Mouse (Mus musculus) CD4-positive, CD25-positive, alpha-beta regulatory T cell, adult 9 weeks (primary cell): Measurements from ENCODE around the gene Tmem69. TPM values are rescaled to one million over a fixed set of nuclear protein-coding genes. Genes with fewer than 3 reads are reported as not detected.

ENCODE experiments used
- polyA plus RNA-seq: library from polyadenylated mRNA; unstranded; fragments of 100-300 nt; shearing (Covaris generic); gene quantifications from one replicate; pipeline ENCODE4 v1.2.1, GENCODE M21; 2017

Gene Tmem69
- 23.1 TPM for polyA plus RNA-seq

DNA sequence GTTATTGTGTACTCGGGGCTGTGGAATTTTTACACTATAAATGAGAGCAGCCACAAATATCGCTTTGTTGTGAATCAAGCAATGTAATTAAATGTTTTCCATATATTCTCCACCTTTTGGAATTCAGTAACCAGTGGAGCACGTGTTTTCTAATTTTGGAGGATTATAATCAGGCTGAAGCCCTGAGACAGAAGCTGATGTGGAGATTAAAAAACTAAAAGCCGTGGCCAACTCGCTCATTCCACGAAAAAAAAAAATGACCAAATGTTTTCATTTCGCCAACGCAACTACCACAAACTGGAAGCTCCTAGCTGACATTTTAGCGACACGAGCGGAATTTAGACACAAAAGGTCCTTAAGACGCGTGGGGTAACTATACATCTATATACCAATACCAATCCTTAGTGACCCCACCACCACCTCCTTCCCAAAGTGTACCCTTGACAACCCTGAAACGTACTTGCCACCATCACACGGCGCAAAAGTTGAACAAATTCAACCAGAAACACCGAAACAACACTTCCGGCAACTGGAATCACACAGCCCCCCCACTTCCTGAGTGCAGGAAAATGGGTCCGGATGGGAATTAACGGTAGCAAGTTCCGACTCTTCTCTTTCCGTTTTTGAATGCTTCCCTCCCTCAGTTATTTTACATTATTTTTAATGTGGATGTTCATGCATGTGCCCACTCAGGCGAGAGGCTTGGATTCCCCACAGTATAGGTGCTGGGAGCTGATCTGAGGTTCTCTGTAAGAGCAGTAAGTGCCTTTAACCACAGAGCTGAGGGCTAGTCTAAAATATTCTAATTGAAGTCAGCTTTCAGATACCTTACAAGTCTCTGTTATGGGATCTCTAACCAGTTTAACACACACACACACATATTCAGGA, at the start of gene Tmem69:
Tmem69 (minus strand) TSS at position 524 of the 888 bp plus-strand sequence.

DNA sequence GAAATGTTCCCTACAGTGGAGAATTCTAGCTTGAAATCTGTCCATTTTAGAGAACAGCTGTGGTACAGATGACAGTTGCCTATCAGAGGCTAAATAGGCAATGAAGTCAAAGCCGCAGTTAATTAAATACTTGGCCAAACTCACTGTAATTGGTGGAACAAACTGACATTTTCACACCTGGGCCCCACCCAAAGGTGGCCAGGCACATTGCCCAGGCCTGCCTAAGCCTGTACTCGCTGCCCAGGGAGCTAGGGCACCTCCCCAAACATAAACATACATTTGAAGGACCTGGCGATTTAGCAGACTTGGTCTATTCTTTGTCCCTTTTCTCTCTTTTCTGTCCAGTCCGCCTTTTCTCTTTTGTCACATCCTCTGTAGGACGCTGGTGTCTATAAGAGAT, 40.6 kb upstream of the Tmem69 start, which contains the start of gene Ccdc17:
Ccdc17 (plus strand) TSS at position 276 of the 400 bp plus-strand sequence.

DNA sequence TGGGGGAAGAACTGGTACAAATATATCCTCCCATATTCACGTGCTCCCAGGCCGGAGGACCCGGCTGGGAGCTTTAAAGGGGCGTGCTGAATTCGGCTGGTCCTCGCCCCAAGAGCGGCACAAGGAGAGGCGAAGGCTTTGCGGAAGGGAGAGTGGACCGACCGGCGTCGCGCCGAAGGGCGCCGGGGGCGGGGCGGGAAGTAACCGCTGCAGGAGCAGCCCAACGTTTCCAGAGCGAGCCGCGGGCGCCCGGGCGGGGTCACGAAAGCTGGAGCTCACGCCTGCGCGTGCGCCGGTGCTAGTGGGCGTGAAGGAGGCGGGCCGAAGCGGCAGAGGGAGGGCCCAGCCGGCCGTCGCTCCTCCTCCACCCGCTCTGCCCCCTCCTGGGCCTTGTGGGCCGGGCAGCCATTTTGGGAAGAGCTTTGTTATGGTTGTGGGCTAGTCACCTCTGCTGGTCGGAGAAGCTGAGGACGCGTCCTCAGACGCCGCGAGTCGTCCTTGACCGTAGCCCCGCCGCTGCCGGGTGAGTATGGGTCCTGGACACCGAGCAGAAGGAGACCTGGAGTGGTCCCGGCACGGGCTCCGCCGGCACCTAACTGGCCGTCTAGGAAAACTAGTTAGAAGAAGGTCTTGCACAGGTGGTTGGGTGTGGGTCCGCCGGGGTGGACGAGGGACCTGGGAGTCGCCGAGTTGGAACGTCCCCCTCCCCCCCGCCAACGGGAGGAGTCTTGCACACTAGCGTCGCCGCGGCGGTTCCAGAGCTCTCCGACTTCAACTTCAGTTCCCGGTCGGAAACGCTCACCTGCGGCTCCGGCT, 1.8 kb upstream of the Tmem69 start, which contains the start of gene Gpbp1l1:
Gpbp1l1 (plus strand) TSS at position 353 of the 816 bp plus-strand sequence.

DNA sequence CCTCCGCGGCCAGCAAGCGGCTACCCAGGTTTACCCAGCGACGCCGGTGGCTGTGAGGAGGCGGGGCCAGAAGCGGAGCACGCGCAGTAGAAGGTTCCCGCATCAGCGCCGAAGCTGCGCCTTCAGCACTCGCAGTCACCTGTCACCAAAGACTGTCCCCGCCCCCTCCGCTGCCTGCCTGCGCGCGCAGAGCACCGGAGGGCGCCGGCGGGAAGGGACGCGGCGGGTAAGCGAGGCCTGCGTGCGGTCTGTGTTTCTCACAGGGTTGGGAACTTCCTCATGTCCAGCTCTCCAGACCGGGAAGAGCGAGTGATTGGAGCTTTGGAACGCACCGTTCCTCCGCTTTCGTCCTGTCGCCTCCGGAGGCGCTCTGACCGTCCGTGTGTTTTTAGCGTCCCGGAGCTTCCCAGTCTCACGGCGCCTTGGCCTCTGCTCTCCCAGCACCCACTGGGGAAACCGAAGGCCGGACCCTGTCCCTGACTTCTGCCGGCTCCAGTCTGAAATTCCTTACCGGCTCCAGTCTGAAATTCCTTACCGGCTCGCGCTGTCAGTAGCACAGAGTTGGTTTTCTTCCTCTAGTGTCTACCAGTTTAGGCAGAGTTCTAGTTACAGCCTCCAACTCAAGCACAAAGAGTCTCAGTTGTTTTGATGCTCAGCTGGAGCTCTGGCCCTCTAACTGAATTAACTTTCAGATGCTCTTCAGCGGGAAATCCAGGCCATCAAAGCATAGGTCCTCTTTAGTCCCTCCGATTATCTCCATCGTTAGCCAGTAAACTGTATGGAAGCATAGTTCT, 48.1 kb downstream of the Tmem69 start, which contains the start of gene Ipp:
Ipp (plus strand) TSS at position 125 of the 794 bp plus-strand sequence.

Other genes starting within 250 kb of the Tmem69 start
- 3.0 TPM for gene Mast2, start 91.8 kb downstream of the Tmem69 start, polyA plus RNA-seq
- gene Ipp, start 48.4 kb downstream of the Tmem69 start, polyA plus RNA-seq, result 21.8 TPM
- gene Gpbp1l1, start 1.7 kb upstream of the Tmem69 start, polyA plus RNA-seq, result 51.8 TPM
- gene Ccdc17, start 40.7 kb upstream of the Tmem69 start, polyA plus RNA-seq, result 15.5 TPM
- 52.2 TPM for gene Nasp, start 72.0 kb upstream of the Tmem69 start, polyA plus RNA-seq
- gene Akr1a1, start 95.7 kb upstream of the Tmem69 start, polyA plus RNA-seq, result 389 TPM
- 619 TPM for gene Prdx1, start 129.6 kb upstream of the Tmem69 start, polyA plus RNA-seq
- gene Mmachc, start 152.5 kb upstream of the Tmem69 start, polyA plus RNA-seq, result 13.1 TPM
- 22.4 TPM for gene Ccdc163, start 152.6 kb upstream of the Tmem69 start, polyA plus RNA-seq
- 8.3 TPM for gene Tesk2, start 165.0 kb upstream of the Tmem69 start, polyA plus RNA-seq